Mouse (Mus musculus): ENCODE data around the gene Actr10. TPM values are rescaled to one million over a fixed set of nuclear protein-coding genes. Genes with fewer than 3 reads are reported as not detected.

Gene Actr10
- polyA plus RNA-seq (2014; fragmentation: Illumina TruSeq; extraction: RNeasy Lipid Tissue Mini Kit (QIAGEN cat#74804); ENCODE audit: low read depth, low replicate concordance), result 215 TPM

GRCm38 (mm10) chr12:70937571-70938384 lies at the start of gene Actr10:
Actr10 (plus strand) TSS chr12:70937857.

GRCm38 (mm10) chr12:70974441-70975266 lies 37.0 kb downstream of the Actr10 start, which contains the start of gene Psma3:
Psma3 (plus strand) TSS chr12:70974621.

Other genes starting within 250 kb of the Actr10 start
- gene Frmd6, start 112.3 kb upstream of the Actr10 start, polyA plus RNA-seq (2014; fragmentation: Illumina TruSeq; extraction: RNeasy Lipid Tissue Mini Kit (QIAGEN cat#74804); ENCODE audit: low read depth, low replicate concordance), result 9.2 TPM
- 718 TPM for gene Psma3, start 36.8 kb downstream of the Actr10 start, polyA plus RNA-seq (2014; fragmentation: Illumina TruSeq; extraction: RNeasy Lipid Tissue Mini Kit (QIAGEN cat#74804); ENCODE audit: low read depth, low replicate concordance)
- gene Arid4a, start 78.1 kb downstream of the Actr10 start, polyA plus RNA-seq (2014; fragmentation: Illumina TruSeq; extraction: RNeasy Lipid Tissue Mini Kit (QIAGEN cat#74804); ENCODE audit: low read depth, low replicate concordance), result 25.4 TPM
- not detected for gene Tomm20l, start 173.6 kb downstream of the Actr10 start, polyA plus RNA-seq (2014; fragmentation: Illumina TruSeq; extraction: RNeasy Lipid Tissue Mini Kit (QIAGEN cat#74804); ENCODE audit: low read depth, low replicate concordance)
- 80.5 TPM for gene Timm9, start 198.8 kb downstream of the Actr10 start, polyA plus RNA-seq (2014; fragmentation: Illumina TruSeq; extraction: RNeasy Lipid Tissue Mini Kit (QIAGEN cat#74804); ENCODE audit: low read depth, low replicate concordance)
- gene 2700049A03Rik, start 199.0 kb downstream of the Actr10 start, polyA plus RNA-seq (2014; fragmentation: Illumina TruSeq; extraction: RNeasy Lipid Tissue Mini Kit (QIAGEN cat#74804); ENCODE audit: low read depth, low replicate concordance), result 4.6 TPM